Mouse (Mus musculus) gonadal fat pad, adult 2 months (tissue): ENCODE measurements around the gene Hipk4. TPM values are rescaled to one million over a fixed set of nuclear protein-coding genes. Genes with fewer than 3 reads are reported as not detected.
A peak's percentile ranks its signal among the peaks of the same experiment; 100 is the strongest.

ENCODE experiments used
- DNase-seq: peaks from one replicate; pipeline ENCODE4 v3.0.0-alpha.2; 2012; ENCODE audit warnings: low read depth
- polyA plus RNA-seq: library from polyadenylated mRNA; depleted of rRNA; stranded (reverse); fragments of >200 nt; gene quantifications from 2 replicates; pipeline ENCODE4 v1.2.3, GENCODE M21; 2012; rRNA removed

The Hipk4 gene
- polyA plus RNA-seq = 1.2 and 1.3 TPM in 2 replicates

DNA sequence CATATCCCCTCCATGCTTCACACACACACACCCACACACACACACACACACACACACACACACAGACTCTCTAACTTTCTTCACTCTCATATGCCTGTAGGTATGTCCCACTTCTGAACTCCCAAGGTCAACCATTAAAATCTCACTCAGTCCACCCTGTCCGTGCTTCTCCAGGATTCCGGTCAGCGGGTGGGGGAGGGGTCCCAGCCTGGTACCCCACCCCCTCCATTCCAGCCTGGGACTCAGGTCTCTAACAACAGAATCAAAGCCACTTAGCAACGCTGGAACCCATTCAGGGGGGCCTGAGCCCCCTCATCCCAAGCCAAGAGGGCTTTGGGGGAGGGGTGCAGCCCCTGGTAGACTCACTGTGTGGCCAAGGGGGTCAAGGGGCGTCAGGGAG lies at the start of gene Hipk4:
Hipk4 (plus strand) TSS at position 301 of the 400 bp plus-strand sequence.
- no peak for DNase-seq

DNA sequence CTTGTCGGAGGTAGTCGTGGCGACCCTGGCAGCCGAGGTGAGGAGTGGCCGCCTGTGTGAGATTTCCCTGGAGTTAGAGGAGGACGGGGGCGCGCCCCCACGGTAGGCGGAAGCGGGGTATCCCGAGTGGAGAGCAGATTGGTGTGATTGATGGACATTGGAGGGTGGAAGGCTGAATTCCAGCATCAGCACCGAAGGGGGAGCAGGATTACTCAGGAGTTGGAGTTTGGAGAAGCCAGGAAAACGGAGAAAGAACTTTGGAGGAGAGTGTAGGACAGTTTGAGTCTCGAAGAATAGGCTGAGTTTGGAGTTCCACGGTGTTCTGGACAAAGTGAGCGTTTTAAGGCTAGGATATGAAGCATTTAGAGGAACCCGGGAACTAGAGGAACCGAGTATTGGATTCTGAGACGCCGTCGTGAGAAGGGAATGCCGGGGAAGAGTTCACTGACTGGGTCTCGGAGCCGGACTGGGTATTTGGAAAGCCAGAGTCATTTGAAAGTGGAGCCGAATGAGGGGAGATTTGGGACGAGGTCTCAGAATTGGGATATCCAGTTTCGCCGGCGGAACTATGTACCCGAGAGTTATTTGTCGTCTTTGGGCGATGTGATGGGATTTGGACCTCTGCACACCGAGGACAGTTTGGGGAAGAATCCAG lies 49.1 kb upstream of the Hipk4 start:
- no peak for DNase-seq

DNA sequence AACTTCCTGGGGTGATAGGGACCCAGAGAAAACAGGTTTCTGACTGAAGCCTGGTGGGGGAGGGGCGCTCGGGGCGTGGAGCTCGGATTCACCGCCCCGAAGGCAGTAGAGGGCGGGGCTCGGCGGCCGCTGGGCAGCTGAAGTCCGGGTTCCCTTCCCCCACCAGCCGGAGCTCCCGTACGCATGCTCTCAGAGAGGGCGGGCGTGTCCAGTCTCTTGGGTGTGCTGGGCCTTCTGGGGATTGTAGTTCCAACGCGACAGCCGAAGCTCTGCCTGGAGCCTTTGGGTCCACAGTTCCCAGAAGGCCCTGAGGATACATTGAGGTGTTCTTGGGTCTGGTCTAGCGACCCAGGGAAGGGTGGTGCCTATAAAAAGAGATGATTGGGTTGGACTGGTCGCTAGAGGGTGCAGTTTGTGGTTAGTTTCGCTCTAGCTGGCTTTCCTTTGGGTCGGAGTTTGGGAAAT lies 48.5 kb upstream of the Hipk4 start:
- DNase-seq = no peak

DNA sequence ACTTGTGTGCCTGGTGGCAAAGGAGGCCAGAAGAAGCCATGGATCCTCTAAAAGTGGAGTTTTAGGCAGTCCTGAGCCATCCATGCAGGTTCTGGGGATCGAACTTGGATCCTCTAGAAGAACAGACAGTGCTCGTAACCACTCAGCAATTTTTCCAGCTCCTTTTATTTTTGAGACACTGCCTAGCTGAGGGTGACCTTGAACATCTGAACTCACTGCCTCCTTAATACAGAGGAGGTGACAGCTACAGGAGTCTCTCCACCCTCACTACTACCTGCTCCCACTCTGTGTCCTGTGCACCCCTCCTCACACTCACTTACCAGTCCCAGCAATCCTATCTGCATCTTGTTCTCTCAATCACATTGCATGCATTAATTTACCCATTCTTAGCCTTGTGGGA lies 47.5 kb upstream of the Hipk4 start:
- DNase-seq = no peak

DNA sequence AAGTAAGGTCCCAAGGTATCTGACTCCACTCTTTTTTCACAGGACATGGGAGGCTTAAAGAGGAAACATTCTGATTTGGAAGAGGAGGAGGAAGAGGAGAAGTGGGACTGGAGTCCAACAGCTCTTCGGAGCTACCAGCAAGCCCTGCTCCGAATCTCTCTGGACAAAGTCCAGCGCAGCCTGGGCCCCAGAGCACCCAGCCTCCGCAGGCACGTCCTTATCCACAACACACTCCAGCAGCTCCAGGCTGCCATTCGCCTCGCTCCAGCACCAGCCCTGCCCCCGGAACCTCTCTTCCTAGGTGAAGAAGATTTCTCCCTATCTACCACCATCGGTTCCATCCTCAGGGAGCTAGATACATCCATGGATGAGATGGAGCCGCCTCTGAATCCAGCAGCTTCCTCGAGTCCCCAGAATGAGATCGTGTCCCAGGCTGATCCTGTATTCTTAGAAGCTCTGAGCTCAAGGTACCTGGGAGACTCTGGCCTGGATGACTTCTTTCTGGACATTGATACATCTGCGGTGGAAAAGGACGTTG lies 46.9 kb upstream of the Hipk4 start:
- DNase-seq = no peak

DNA sequence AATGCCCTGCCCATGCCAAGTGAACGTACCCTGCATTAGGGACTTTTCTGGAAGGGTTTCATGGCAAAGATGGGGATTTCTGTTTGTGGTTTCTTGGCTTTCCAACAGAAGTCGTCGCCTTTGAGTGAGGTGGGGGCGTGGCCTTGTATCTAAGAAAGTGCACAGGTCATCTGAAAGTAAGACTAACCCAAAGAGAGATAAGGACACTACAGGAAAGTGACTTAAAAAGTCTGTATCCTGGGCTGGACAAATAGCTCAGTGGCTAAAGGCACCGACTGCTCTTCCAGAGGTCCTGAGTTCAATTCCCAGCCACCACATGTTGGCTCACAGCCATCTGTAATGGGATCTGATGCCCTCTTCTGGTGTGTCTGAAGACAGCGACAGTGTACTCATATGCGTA lies 44.5 kb upstream of the Hipk4 start:
- no peak for DNase-seq

DNA sequence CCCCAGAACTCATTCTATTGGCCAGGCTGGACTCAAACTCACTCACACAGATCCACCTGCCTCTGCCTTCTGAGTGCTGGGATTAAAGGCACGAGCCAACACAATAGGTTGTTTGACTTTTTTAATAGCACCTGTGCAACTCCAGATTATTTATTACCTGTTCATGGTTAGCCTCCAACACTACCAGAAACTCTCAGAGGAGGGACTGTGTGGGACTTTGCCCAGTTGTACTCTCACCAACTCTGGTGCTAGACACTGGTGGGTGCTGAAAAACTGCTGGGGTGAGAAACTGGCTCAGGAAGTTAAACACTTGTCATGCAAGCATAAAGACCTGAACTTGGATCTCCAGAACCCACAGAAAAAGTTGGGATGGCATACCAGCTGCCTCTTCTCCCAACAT lies 43.3 kb upstream of the Hipk4 start:
- DNase-seq = no peak

DNA sequence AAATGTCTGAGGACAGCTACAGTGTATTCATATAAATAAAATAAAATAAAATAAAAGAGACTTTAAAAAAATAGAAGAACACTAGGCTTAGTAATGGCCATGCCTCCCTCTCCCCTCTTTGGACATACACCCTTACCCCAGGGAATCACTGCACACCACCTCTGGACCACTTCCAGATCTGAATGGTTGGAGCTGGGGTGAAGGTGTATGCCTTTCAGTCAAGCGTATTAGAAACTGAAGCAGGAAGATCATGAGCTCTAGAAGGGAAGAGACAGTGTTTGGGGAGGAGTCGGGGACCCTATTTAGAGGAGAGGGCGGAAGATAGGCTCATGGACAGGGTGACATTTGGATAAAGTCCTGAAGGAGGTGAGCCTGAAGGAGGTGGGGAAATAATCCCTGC lies 42.6 kb upstream of the Hipk4 start:
- no peak for DNase-seq

DNA sequence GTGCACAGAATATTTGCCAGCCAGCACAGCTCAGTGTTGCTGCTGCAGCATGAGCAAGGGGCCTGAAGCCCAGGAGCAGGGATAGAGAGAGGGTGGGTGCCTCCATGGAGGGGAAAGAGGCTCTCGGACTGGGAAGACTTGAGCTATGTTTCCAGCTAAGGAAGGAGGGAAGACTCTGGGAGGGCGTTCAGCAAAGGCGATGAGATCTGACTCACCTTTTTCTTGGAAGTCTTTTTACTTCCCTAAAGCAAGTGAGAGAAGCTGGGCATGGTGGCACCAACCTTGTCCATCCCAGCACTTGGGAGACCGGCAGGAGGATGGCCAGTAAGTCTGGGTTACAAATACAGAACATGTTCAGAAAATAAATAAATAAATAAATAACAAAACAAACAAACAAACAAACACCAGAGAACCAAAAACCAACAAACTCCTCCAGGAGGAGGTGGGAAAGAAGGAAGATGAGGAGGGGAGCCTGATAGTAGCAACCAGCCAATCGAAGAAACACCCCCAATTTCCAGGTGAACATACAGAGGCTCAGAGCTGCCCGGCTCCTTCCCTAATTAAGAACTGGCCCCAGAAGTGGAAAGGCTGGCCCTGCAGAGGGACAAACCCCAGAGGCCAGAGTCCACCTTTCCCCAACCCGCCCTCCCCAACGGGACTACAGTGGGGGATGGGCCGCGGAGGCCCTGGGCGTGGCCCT lies 42.0 kb upstream of the Hipk4 start:
- no peak for DNase-seq

DNA sequence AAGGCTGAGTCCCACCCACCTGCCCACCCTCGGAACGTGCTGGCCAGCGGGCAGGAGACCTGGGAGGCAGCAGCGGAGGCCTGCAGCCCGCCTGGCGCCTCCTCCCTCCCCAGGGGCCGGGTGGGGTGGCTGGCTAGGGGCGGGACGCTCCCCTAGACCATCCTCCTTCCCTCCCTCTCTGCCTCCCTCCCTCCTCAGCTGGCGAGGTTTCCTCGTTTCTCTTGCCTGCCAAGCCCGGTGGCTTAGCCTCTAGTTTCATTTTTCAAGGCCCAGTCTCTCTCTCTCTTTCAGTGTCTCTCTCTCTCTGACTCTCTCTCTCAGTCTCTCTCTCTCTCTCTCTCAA lies 41.5 kb upstream of the Hipk4 start:
- no peak for DNase-seq

DNA sequence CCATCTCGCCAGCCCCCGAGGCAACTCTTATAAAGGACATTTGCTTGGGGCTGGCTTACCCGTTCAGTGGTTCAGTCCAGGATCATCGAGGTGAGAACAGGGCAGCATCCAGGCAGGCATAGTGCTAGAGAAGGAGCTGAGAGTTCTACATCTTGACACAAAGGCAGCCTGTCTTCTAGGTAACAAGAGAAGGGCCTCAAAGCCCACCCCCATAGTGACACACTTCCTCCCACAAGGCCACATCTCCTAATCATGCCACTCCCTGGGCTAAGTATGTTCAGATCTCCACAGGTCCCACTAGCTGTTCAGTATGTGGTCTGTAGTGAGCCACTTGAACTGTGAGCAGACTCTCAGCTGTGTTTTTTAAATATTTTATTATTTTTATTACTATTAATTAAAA lies 39.2 kb upstream of the Hipk4 start:
- no peak for DNase-seq

DNA sequence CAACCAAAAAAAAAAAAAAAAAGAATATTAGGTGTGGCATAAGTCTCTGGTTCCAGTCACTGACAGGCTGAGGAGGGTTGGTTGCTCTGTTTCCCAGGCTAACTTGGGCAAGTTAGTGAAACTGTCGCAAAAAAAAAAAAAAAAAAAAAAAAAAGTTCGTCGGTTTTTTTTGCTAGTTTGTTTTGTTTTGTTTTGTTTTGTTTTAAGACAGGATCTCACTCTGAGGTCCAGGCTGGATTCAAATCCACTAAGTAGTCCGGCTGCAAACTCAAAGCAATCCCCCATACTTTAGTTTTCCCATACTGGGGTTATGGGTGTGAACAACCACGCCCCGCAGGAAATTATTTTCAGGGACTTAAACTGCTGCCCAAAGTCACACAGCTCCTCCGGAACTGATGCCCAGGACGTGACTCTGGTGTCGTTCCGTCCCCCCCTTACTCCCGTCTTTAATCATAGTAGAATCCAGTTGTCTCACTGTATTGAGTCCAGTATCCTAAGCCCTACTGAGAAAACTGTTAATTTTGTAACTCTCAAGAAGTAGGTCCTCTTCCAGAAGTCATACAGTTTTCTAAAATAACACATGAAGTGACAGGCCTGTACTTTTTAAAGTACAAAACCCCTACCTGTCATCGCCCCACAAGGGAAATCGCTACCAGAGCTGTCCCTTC lies 36.8 kb upstream of the Hipk4 start:
- DNase-seq = no peak

DNA sequence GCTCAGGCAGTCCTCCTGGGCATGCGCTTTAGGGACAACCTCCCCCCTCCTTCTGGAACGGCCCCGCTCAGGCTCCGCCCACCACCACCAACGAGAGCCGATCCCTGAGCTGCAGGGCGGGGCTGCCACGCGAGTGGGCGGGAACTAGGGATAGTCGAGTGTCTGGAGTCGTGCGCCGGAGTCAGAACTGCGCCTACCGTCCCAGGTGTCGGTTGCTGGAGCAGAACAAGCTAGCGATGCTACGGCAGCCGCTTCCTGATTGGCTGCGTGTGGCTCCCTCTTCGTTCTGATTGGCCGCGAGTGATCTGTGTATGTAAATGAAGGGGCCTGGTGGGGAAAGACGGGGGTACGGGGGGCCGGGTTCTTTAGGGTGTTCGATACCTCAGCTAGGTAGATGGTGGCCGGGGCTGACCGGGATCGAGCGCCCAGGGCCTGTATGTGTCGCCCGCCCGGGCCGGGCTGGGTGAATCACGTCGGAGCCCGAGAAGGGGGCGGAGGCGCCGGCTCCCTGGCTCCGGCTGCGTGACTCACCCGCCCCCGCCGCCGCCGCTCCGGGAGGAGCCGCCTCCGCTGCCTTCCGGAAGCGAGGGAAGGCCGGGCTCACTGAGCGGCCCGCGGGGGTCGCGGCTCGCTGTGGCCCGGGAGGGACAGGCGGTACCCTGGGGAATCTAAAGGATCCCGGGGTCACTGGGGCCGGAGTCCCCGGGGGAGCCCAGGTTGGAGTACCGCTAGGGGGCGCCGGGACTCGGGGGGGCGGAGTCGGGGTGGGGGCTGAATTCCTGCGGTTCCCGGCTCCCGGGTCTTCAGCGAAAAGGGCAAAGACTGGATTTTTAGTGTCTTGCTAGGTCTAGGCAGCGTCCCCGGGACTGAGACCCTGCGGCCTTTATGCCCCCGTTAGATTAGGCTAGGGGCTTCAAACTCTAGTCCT lies 36.0 kb upstream of the Hipk4 start, which contains the start of gene Sertad1:
Sertad1 (plus strand) TSS at position 141 of the 928 bp plus-strand sequence.
- peak; percentile 83 for DNase-seq

DNA sequence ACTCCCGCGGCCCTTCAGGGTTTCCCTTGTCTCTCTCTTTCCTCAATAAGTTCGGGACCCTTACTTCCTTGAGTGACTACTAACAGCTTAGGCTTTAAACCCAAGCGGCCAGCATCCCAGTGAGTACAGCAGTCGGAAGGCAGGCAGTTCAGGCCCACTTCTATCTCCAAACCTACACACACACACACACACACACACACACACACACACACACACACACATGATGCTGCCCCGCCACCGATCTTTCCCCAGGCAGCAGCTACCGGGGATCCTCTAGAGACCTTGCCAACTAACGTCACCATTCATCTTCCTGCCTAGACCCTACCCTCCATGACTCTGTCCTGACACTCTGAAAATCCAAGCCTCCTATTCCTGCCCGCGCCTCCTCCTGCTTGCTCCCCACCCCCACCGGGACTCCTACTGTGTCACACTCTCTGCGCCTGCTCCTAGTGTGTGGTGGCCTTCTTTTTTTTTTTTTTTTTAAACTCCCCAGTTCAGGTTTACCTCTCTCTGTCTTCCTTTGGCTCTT lies 35.3 kb upstream of the Hipk4 start:
- no peak for DNase-seq

DNA sequence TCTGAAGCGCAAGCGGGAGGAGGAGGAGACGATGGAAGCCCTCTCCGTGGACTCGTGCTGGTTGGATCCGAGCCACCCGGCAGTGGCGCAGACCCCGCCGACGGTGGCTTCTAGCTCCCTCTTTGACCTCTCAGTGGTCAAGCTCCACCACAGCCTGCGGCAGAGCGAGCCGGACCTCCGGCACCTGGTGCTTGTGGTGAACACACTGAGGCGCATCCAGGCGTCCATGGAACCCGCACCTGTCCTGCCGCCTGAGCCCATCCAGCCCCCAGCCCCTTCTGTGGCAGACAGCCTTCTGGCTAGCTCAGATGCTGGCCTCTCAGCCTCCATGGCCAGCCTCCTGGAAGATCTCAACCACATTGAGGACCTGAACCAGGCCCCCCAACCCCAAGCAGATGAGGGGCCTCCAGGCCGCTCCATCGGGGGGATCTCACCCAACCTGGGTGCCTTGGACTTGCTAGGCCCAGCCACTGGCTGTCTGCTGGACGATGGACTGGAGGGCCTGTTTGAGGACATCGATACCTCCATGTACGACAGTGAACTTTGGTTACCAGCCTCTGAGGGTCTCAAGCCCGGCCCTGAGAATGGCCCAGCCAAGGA lies 33.7 kb upstream of the Hipk4 start:
- DNase-seq = no peak

DNA sequence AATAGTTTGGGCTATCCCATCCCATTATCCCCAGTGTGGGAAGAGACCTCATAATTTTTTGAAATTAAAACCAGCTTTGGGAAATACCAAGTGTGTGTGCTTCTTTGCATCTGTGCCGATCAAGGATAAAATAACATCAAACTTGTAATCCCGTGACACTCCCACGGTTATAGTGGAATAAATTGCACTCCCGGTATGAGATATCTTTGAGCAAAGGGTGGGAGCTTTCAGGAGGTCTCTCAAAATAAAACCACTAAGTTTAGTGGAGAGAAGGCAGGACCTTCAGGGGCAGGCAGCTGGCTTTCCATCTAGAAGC lies 32.9 kb upstream of the Hipk4 start:
- DNase-seq = no peak

DNA sequence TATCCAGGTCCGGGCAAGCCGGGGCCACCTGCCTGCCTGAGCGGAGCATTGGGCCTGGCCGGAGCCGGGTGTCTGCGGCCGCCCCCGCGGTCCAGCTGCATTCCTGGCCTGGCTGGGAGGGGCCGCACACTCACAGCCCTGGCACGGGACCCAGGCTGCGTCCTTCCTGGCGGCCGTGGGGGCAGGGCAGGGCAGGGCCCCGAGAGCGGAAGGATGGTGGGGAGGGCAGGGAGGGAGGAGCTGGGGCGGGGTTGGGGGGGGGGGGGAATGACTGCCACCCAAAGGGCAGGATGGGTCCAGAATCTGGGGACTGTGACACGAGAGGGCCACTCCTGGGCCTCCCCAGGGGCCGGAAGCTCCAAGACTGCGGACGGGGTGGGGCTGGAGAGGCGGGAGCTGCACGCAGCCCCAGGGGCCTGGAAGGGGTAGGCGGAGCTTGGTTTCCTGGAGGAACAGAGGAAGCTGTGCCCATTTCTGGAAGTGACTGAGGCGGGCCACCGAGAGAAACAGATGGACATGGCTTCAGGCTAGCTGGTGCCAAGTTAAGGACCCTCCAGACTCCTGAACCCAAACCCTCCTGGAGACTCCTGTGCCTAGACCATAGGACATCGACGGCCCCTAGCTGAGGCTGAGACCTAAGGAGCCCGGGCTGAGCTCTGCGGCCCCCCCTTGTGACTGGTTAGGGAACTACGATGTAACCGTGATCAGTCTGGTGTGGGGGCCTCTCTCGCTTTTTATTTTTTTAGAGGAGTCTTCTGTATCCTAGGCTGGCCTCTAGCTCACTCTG lies 32.3 kb upstream of the Hipk4 start:
- DNase-seq = no peak

DNA sequence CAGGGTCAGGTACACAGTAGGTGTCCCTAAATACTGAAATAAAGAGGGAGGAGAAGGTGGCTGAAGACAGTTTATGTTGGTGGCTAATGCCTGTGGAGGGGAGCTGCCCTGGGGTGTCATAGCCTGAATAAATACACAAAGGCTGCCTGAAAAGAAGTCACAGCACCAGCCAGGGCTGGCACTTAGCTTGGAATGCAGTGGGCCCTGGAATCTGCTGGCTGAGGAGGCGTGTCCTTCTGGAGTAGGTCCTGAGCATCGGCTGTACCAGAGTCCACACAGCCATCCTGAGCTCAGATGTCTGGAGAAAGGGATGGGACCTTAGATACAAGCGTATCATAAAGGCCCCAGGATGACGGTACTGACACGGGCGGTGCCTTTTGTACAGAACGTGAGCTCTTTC lies 31.2 kb upstream of the Hipk4 start:
- no peak for DNase-seq

DNA sequence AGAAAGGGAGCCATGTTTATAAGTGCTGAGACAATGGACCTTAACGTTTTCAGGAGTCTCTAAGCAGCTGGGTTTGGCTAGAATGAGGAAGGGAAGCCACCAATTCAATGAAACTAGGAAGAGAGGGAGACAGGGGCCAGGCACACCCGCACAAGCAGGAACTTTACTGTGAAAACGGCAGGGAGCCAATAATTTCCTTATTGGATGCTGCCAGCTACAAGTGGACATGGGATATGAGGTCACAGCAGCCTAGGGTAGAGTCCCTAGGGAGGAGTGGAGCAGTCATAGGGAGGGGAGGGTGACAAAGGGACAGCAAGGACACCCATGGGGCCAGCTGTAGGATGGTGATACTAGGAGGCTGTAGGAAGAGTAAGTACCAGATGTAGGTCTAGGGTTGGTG lies 30.0 kb upstream of the Hipk4 start:
- no peak for DNase-seq

DNA sequence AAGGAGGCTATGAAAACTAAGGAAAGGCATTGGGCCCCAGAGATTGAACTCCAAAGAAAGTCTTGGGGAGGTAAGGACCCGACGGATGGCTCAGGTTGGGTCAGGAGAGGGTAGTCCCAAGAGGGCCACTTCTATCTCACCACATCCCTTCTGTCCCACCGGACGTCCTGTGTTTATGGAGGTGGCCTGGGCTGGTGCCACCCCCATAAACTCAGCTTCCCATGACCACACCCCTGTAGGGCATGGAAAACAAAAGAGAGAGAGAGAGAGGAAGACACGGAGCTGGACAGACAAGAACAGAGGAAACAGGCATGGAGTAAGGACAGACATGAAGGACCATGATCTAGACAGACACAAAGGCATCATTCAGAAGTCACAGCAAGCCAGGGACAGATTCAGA lies 29.6 kb upstream of the Hipk4 start:
- no peak for DNase-seq
